Mouse (Mus musculus): Measurements from ENCODE around the gene Manf. TPM values are rescaled to one million over a fixed set of nuclear protein-coding genes. Genes with fewer than 3 reads are reported as not detected.

The Manf gene
- 162 TPM in 2 replicates for polyA plus RNA-seq (2014; fragmentation: Nextera tagmentation; extraction: Ambion mirVana)

DNA sequence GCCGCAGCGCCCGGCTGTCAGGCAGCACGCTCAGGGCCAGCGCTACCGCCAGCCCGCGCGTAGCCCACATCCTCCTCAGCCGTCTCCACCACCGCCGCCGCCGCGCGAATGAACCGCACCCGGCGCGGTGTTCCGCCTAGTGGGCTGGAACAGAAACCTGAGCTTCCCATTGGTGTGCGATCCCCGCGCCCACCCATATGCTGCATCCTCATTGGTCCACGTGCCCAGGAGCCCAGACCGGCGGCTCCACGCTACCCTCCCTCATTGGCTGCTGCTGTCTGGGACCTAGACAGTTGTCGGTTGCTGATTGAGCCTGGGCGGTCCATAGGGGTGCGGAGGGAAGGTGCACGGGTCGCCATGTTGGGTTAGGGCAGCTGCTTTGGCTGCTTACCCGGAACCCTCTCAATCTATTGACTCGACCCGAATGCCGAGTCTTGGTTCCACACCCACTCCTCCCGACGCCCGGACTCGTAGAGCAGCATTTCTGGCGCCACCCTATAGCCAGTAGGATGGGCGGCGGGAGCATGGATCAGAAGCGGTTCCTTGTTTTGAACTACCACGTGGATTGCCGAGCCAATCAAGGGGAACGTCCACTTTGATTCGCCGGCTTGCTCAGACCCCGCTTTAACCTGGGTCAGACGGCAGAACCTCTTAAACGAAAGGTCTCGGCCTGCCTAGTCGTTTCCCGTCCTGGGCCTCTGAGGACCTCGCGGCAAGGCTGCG is at the start of gene Manf:
Gene Manf, minus strand, starts transcription at position 151 of the 723 bp plus-strand sequence.
- Histone ChIP-seq H3K36me3 (ENCODE audit: control insufficient read depth, insufficient read depth, low read length) (peaks cover 49% of the 10 kb centered on the region), H3K4me2 (ENCODE audit: low read length) (peak within 1 kb of the TSS; percentile 69), H3K27me3 (ENCODE audit: control insufficient read depth, insufficient read depth, low read length) (no peaks in the 10 kb centered on the region), H3K9me3 (ENCODE audit: control insufficient read depth, low read length) (no peaks in the 10 kb centered on the region), H3K9ac (replicated peaks; ENCODE audit: low read length) (peak within 1 kb of the TSS; percentile 87), H3K4me3 (replicated peaks; ENCODE audit: low read depth, low read length) (peak within 1 kb of the TSS; percentile 87), H3K4me1 (ENCODE audit: control insufficient read depth, insufficient read depth, low read length) (peaks cover 22% of the 10 kb centered on the region), H3K27ac (replicated peaks; ENCODE audit: low read depth, low read length) (peak within 1 kb of the TSS; percentile 92)
- DNase-seq (peak; percentile 98), ATAC-seq (ENCODE audit: low FRiP score, low TSS enrichment) (peak; percentile 99)
- WGBS: under 1% methylated on average over 59 of the region's 59 CpGs

DNA sequence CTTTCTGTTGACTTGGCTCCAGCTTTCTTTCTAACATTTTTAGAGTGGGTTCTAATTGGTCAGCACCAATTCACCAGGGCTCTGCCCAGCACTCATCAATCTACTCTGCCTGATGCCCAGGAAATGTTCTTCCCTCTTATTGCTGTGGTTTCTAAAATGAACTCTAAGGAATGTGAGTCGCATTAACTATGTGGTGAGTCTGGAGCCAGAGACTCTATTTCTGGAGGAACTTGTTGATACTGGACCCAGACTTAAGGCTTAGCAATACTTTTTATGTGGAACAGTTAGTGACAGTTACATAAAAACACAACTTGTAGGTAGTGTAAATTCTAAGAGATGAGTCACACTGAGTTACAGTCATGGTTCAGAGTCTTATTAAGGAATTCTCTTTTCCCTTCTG is 43.2 kb upstream of the Manf start:
- Histone ChIP-seq H3K4me2 (ENCODE audit: low read length) (no peak overlapping the region), H3K4me3 (replicated peaks; ENCODE audit: low read depth, low read length) (no peak overlapping the region), H3K9ac (replicated peaks; ENCODE audit: low read length) (no peak overlapping the region), H3K27ac (replicated peaks; ENCODE audit: low read depth, low read length) (no peak overlapping the region), H3K4me1 (ENCODE audit: control insufficient read depth, insufficient read depth, low read length) (no peaks in the 10 kb centered on the region), H3K36me3 (ENCODE audit: control insufficient read depth, insufficient read depth, low read length) (peaks cover 39% of the 10 kb centered on the region), H3K9me3 (ENCODE audit: control insufficient read depth, low read length) (no peaks in the 10 kb centered on the region), H3K27me3 (ENCODE audit: control insufficient read depth, insufficient read depth, low read length) (no peaks in the 10 kb centered on the region)
- ATAC-seq (ENCODE audit: low FRiP score, low TSS enrichment) (no peak), DNase-seq (no peak)
- 98% methylated on average over 1 of the region's 1 CpGs for WGBS

DNA sequence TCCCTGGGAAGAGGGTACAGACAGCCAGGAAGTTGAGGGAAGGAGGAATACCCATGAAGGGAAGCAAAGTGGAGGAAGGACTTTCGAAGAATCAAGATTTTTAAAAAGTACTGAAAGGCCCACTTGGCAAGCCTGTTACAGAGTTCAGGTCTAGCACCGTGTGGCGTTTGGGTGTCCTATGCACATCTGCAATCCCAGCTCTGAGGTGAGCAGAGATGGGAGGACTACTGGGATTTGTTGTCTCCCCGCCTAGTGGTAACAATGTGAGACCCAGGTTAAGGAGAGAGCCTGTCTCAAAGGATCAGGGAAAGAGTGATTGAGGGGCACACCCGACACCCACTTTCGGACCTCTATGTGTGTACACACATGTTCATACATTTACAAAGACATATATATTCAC is 23.1 kb upstream of the Manf start:
- no peak for DNase-seq
- Histone ChIP-seq H3K27me3 (ENCODE audit: control insufficient read depth, insufficient read depth, low read length) (no peaks in the 10 kb centered on the region), H3K4me3 (replicated peaks; ENCODE audit: low read depth, low read length) (no peak overlapping the region), H3K4me2 (ENCODE audit: low read length) (no peak overlapping the region), H3K9me3 (ENCODE audit: control insufficient read depth, low read length) (no peaks in the 10 kb centered on the region), H3K36me3 (ENCODE audit: control insufficient read depth, insufficient read depth, low read length) (peaks cover 32% of the 10 kb centered on the region), H3K4me1 (ENCODE audit: control insufficient read depth, insufficient read depth, low read length) (no peaks in the 10 kb centered on the region), H3K27ac (replicated peaks; ENCODE audit: low read depth, low read length) (no peak overlapping the region), H3K9ac (replicated peaks; ENCODE audit: low read length) (no peak overlapping the region)
- WGBS: 94% methylated on average over 6 of the region's 6 CpGs
- no peak for ATAC-seq (ENCODE audit: low FRiP score, low TSS enrichment)

DNA sequence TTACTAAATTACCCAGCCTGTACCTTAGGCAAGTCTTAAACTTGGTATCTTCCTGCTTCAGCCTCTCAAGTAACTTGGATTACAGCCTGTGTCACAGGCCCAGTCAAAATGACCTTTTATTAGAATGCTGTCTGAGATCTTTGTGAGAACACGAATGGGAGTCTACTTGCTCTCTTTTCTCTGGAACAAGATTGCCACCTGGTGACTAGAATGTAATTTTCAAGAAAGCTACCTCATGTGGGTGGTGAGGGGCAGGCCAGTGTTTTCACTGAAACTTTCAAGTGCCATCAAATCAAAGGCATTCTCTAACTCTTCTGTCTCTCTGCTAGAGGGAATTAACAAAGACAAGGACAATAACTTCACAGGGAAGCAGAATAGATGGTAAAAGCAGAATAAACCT is 22.0 kb upstream of the Manf start:
- no peaks in the 10 kb centered on the region for H3K27me3 ChIP-seq (ENCODE audit: control insufficient read depth, insufficient read depth, low read length)
- peaks cover 39% of the 10 kb centered on the region for H3K36me3 ChIP-seq (ENCODE audit: control insufficient read depth, insufficient read depth, low read length)
- H3K27ac ChIP-seq (replicated peaks; ENCODE audit: low read depth, low read length): no peak overlapping the region
- no peak overlapping the region for H3K9ac ChIP-seq (replicated peaks; ENCODE audit: low read length)
- no peak for ATAC-seq (ENCODE audit: low FRiP score, low TSS enrichment)
- H3K9me3 ChIP-seq (ENCODE audit: control insufficient read depth, low read length): no peaks in the 10 kb centered on the region
- DNase-seq: no peak
- H3K4me2 ChIP-seq (ENCODE audit: low read length): no peak overlapping the region
- H3K4me1 ChIP-seq (ENCODE audit: control insufficient read depth, insufficient read depth, low read length): no peaks in the 10 kb centered on the region
- no peak overlapping the region for H3K4me3 ChIP-seq (replicated peaks; ENCODE audit: low read depth, low read length)
- 24% methylated on average over 1 of the region's 1 CpGs for WGBS

DNA sequence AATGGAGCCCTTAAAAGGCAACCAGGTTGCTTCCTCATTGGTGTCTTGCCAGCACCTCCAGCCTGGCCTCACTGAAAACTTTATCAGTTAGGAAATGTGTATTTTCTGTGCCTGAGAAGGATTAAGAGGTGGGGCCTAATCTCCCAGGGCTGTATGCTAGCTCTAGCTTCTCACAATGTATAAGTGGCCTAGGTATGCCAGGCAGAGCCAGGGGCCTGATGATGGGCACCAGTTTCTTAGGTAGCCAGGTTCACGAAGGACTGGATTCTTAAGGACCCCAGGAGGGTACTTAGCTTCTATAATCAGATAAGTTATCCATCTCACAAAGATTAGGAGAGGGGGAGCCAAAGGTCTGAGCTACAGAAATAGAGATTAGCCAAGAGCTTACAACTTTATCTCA is 19.8 kb upstream of the Manf start:
- Histone ChIP-seq H3K4me3 (replicated peaks; ENCODE audit: low read depth, low read length) (no peak overlapping the region), H3K9ac (replicated peaks; ENCODE audit: low read length) (no peak overlapping the region), H3K4me1 (ENCODE audit: control insufficient read depth, insufficient read depth, low read length) (no peaks in the 10 kb centered on the region), H3K36me3 (ENCODE audit: control insufficient read depth, insufficient read depth, low read length) (peaks cover 55% of the 10 kb centered on the region), H3K9me3 (ENCODE audit: control insufficient read depth, low read length) (no peaks in the 10 kb centered on the region), H3K4me2 (ENCODE audit: low read length) (no peak overlapping the region), H3K27me3 (ENCODE audit: control insufficient read depth, insufficient read depth, low read length) (no peaks in the 10 kb centered on the region), H3K27ac (replicated peaks; ENCODE audit: low read depth, low read length) (no peak overlapping the region)
- ATAC-seq (ENCODE audit: low FRiP score, low TSS enrichment) (no peak), DNase-seq (no peak)
- 76% methylated on average over 1 of the region's 1 CpGs for WGBS

DNA sequence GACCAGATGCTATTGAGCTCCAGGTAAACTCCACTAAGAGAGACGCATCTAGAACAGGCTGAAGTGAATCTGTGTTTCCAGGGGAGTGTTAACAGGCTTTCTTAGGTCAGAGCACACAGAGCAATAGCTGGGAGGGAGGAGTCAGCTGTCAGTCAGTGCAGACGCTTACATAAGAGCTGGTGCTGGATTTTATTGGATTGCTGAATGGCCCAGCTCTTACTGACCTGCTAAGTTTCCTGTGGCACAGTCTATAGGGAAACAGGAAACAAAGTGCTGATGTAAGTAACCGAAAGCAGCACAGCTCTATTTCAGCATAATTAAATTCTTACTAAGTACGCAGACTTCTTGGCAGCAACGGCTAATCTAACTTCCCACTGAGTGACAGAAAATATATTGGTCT is 16.9 kb upstream of the Manf start:
- DNase-seq (no peak), ATAC-seq (ENCODE audit: low FRiP score, low TSS enrichment) (no peak)
- H3K9ac ChIP-seq (replicated peaks; ENCODE audit: low read length): no peak overlapping the region
- no peaks in the 10 kb centered on the region for H3K9me3 ChIP-seq (ENCODE audit: control insufficient read depth, low read length)
- 61% methylated on average over 5 of the region's 5 CpGs for WGBS
- H3K27ac ChIP-seq (replicated peaks; ENCODE audit: low read depth, low read length): no peak overlapping the region
- H3K4me1 ChIP-seq (ENCODE audit: control insufficient read depth, insufficient read depth, low read length): no peaks in the 10 kb centered on the region
- no peaks in the 10 kb centered on the region for H3K27me3 ChIP-seq (ENCODE audit: control insufficient read depth, insufficient read depth, low read length)
- no peak overlapping the region for H3K4me3 ChIP-seq (replicated peaks; ENCODE audit: low read depth, low read length)
- peaks cover 57% of the 10 kb centered on the region for H3K36me3 ChIP-seq (ENCODE audit: control insufficient read depth, insufficient read depth, low read length)
- no peak overlapping the region for H3K4me2 ChIP-seq (ENCODE audit: low read length)

DNA sequence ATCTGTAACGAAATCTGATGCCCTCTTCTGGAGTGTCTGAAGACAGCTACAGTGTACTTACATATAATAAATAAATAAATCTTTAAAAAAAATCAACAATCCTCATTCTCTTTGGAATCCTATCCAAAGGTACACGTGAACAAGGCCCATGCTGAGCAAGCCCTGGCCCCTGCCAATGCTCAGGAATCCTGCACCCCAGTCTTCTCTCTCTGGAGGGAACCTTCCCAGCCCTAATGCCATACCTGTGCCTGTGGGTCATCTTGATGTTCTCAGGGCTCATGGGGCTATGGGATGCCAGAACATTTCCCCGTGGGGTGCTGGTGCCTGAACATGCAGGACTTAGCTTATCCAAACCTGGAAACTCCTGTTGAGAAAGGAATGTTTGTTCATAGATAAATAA is 16.4 kb upstream of the Manf start:
- WGBS: 88% methylated on average over 3 of the region's 3 CpGs
- H3K4me2 ChIP-seq (ENCODE audit: low read length): no peak overlapping the region
- DNase-seq (no peak), ATAC-seq (ENCODE audit: low FRiP score, low TSS enrichment) (no peak)
- H3K36me3 ChIP-seq (ENCODE audit: control insufficient read depth, insufficient read depth, low read length): peaks cover 56% of the 10 kb centered on the region
- H3K27ac ChIP-seq (replicated peaks; ENCODE audit: low read depth, low read length): no peak overlapping the region
- H3K4me3 ChIP-seq (replicated peaks; ENCODE audit: low read depth, low read length): no peak overlapping the region
- no peak overlapping the region for H3K9ac ChIP-seq (replicated peaks; ENCODE audit: low read length)
- H3K4me1 ChIP-seq (ENCODE audit: control insufficient read depth, insufficient read depth, low read length): no peaks in the 10 kb centered on the region
- no peaks in the 10 kb centered on the region for H3K27me3 ChIP-seq (ENCODE audit: control insufficient read depth, insufficient read depth, low read length)
- H3K9me3 ChIP-seq (ENCODE audit: control insufficient read depth, low read length): no peaks in the 10 kb centered on the region

DNA sequence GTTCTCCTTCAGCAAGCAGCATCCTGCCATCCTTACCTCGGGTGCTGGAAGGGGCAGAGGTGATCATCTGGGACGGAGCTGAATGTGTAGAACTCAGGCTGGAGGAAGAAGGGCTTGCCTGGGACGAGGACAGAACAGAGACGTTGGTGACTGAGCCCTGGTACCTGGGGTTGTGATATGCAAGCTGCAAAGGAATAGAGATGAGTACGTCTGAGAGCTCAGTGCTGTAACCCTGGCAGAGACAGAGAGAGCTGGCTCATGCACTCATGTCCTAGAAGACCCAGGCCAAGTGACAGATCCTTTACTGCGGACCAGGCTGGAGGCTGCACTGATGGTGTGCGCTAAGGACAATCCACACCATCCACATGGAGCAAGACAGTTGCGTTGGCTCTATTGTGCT is 14.8 kb upstream of the Manf start:
- DNase-seq: no peak
- Histone ChIP-seq H3K27ac (replicated peaks; ENCODE audit: low read depth, low read length) (no peak overlapping the region), H3K4me3 (replicated peaks; ENCODE audit: low read depth, low read length) (no peak overlapping the region), H3K4me1 (ENCODE audit: control insufficient read depth, insufficient read depth, low read length) (no peaks in the 10 kb centered on the region), H3K27me3 (ENCODE audit: control insufficient read depth, insufficient read depth, low read length) (no peaks in the 10 kb centered on the region), H3K36me3 (ENCODE audit: control insufficient read depth, insufficient read depth, low read length) (peaks cover 46% of the 10 kb centered on the region), H3K9ac (replicated peaks; ENCODE audit: low read length) (no peak overlapping the region), H3K4me2 (ENCODE audit: low read length) (no peak overlapping the region), H3K9me3 (ENCODE audit: control insufficient read depth, low read length) (no peaks in the 10 kb centered on the region)
- 88% methylated on average over 8 of the region's 8 CpGs for WGBS
- no peak for ATAC-seq (ENCODE audit: low FRiP score, low TSS enrichment)

DNA sequence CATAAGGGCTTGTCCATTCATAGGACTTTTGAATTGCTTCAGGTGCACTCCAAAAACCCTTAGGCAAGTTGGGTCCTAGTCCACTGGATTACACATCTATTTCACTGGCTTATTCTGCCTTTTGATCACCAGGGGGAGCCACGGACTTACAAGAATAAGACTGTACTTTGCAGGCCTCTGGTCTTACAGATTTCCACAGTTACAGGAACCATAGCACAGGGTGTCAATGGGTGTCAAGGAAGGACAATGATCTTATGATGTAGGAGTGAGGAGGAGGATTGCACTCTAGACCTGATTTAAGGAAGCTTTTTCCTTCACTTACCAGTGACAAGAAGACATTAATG is 12.0 kb upstream of the Manf start:
- H3K9ac ChIP-seq (replicated peaks; ENCODE audit: low read length): no peak overlapping the region
- no peaks in the 10 kb centered on the region for H3K4me1 ChIP-seq (ENCODE audit: control insufficient read depth, insufficient read depth, low read length)
- H3K36me3 ChIP-seq (ENCODE audit: control insufficient read depth, insufficient read depth, low read length): peaks cover 57% of the 10 kb centered on the region
- H3K27ac ChIP-seq (replicated peaks; ENCODE audit: low read depth, low read length): no peak overlapping the region
- H3K9me3 ChIP-seq (ENCODE audit: control insufficient read depth, low read length): no peaks in the 10 kb centered on the region
- H3K4me3 ChIP-seq (replicated peaks; ENCODE audit: low read depth, low read length): no peak overlapping the region
- H3K27me3 ChIP-seq (ENCODE audit: control insufficient read depth, insufficient read depth, low read length): no peaks in the 10 kb centered on the region
- H3K4me2 ChIP-seq (ENCODE audit: low read length): no peak overlapping the region
- ATAC-seq (ENCODE audit: low FRiP score, low TSS enrichment) (no peak), DNase-seq (peak; percentile 85)
- WGBS: 17% methylated on average over 1 of the region's 1 CpGs

All from midbrain, embryonic 14.5 days (tissue).